Mouse (Mus musculus) spleen, adult 18-20 months (tissue): ENCODE results near the gene Snx11.
"Not testable (repeated sequence)": the region's sequence is repeated elsewhere in the genome, so short reads cannot be mapped to it uniquely, and the experiment has no call there.

Source experiments
- DNase-seq, 2 experiments: peaks; one replicate each; pipeline ENCODE4 v3.0.0; 2022; ENCODE audit warnings: mixed read lengths in 2 of 2

Snx11 gene

DNA sequence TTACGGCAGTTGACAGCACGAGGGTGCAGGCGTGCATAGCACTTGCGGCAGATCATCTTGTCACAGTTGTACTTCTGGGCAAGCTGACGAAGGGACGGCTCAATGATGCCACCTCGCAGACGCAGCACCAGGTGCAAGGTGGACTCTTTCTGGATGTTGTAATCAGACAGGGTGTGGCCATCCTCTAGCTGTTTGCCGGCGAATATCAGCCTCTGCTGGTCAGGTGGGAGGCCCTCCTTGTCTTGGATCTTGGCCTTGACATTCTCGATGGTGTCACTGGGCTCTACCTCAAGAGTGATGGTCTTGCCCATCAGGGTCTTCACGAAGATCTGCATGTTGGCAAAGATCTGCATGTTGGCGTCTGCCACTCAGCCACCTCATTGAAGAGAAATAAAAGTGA, 18.1 kb upstream of the Snx11 start:
- no peak for DNase-seq

DNA sequence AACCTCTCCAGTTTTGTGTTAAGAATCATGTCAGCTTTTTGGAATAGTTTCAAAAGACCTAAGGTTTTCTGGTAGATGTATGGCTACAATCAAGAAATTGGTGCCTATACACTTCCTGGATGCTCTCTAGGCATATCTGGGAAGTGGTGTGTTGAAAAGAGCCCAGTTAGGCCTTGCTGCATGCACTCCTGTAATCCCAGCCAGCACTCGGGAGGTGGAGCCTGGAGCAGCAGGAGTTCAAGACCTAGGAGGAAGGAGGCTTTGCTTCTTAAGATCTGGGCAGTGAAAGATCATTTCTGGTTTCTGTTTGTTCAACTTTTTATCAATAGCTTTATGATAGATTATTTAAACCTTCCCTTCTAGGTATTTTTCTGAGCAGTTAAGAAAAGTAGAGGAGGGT, 13.3 kb upstream of the Snx11 start:
- DNase-seq: no peak

DNA sequence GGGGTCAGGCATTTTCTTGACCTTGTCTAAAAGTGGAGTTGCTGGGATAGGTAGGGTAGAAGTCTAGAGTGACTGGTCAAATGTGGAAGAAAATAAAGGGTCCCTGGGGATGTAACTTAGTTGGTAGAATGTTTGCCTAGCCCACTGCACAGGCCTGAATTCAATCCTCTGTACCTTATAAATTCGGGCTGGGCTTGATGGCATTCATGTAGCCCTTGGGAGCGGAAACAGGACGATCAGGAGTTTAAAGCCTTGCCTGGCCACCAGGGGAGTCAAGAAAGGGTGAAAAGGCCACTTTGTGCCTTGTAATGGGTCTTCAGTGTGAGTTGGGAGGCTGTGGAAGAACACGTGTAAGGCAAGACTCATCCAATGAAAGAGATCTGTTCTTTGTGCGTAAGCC, 12.6 kb upstream of the Snx11 start:
- no peak for DNase-seq

DNA sequence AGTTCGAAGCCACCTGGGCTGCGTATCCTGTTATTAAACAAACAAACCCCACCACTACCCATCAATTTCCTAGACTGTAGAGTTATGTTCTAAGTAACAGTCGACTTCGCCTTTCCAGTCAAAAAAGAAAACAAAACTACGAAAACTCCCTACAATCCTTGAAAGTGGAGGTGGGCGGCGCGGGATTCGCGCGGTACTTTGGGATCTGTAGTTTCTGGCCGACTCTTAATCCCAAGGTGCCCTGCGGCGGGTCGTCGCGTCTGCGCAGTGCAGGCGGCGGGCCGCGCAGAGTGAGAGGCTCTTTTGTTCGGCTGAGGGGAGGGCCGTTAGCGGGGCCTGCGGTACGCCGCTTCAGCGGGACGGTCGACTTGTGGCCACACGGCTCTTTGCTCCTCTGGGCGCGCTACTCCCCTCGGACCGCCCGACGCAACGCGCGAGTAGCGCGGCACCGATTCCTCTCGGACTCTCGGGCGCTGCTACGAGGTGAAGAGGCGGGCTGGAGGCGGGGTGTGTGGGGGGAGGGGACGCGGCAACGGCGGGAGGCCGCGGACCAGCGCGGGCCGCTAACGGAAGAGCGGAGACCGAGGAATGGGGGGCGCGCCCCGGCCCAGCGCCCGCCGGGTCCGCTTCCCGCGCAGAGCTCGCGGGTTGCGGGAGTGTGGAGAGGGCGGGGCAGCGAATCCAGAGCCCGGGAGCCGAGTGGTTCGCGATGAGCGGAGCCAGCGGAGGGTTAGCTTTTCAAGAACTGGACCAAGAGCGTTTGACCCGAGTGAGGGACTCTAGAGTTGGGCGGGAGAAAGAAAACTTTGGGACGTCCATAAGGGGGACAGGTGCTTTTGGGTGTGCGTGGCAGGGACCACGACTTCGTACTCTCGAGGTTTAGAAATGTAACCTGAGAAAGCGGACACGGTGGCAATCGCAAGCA, 11.8 kb upstream of the Snx11 start, which contains the start of gene Cbx1:
Gene Cbx1 (plus strand): TSS at position 257 of the 925 bp plus-strand sequence.
- DNase-seq: peak; percentile 83 to 87

DNA sequence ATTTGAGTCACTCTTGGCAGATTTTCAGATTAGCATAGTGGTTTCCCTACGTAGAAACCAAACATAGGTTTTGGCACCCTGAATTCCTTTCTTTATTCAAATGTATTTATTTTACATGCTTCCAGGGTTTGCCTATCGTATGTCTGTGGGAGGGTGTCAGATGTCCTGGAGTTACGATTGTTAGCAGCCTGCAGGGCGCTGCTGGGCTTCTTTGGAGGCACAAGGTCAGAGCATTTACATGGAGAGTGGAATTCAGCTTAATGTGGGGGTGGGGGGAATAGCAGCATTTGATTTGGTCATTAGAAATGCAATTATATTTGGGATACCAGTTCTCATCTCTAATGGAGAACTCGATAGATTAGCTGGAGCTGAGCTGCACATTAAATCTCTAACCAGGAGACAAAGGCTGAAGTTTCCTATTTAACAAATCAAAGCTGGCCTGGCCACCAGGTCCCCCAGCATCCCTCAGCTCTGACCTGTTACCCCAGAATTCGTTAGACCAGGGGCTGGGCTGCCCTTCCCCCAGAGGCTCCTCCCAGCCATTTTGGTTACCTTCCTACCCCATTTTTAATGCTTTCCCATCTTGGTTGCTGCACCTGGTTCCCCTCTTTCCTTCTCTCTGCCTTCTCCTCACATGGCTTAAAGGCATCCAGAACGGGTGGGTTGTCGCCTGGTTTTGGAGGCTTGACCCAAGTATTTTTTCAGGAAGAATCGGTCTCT, 9.5 kb upstream of the Snx11 start:
- DNase-seq: no peak

DNA sequence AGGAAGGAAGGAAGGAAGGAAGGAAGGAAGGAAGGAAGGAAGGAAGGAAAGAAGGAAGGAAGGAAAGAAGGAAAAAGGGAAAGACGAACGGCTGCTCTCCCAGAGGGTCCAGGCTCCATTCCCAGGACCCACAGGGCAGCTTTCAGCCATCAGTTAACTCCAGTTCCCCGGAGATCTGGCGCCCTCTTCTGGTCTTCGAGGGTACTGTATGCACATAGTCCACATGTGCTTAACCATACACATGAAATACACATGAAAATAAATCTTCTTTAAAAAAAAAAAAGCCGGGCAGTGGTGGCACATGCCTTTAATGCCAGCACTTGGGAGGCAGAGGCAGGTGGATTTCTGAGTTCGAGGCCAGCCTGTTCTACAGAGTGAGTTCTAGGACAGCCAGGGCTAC, 7.5 kb upstream of the Snx11 start:
- peak; percentile 54 to 81 for DNase-seq

DNA sequence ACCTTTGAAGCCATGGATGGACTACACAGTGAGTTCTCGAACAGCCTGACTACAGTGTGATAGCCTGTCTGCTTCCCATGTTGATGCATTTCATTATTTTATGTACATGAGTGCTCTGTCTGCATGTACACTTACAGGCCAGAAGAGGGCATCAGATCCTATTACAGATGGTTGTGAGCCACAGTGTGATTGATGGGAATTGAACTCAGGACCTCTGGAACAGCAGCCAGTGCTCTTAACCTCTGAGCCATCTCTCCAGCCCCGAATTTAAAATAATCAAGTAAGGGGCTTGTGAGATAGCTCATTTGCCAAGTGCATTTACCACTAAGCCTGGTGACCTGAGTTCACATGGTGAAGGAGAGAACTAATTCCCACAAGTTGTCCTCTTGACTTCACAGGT, 4.1 kb upstream of the Snx11 start:
- no peak for DNase-seq

DNA sequence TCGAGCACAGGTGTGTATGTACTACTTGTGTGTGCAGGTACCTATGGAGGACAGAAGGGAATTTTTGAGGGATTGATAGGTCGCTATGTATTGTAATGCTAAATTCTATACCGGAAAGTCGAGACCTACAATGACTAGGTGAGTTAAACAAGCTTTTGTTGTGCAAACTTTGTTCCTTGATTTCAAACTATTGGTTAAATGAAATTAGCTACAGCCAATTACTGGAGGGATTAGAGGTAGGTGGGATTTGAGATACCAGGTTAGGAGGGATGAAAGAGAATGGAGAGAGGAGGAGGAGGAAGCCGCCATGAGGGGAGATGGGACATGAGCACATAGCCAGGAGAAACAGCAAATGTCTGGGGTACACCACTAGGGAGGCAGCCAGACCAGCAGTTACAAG, 2.9 kb upstream of the Snx11 start:
- DNase-seq: no peak

DNA sequence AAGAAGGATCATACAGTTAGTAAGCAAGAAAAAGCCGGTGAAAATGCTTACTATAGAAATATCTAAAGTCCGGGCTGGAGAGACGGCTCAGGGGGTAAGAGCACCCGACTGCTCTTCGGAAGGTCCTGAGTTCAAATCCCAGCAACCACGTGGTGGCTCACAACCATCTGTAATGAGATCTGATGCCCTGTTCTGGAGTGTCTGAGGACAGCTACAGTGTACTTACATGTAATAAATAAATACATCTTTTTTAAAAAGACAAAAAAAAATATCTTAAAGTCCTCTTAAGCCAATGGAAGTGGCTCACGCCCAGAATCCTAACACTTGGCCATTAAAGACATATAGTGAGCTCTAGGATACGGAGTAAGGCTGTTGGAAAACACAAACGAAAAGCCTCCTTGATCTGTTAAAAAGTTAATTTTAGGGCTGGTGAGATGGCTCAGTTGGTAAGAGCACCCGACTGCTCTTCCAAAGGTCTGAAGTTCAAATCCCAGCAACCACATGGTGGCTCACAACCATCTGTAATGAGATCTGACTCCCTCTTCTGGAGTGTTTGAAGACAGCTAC, 785 bp upstream of the Snx11 start:
- DNase-seq: not testable (repeated sequence)

DNA sequence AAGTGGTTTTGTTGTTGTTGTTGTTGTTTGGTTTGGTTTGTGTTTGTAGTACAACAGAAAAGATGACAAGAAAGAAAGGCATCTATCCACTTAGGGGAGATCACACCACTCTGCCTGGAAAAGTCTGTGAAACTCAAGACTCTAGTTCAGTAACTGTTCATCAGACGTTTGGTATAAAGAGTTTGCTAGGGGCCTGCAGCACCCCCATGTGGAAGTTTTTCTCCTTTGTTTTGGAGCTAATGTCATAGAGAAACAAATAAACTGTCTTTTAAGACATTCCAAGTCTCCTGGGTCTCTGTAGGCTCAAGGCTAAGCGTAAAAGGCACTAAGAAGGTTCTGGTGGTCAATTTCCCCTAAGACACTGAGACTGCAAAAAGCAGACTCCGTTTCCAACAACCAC, 1.3 kb downstream of the Snx11 start:
- DNase-seq: no peak

DNA sequence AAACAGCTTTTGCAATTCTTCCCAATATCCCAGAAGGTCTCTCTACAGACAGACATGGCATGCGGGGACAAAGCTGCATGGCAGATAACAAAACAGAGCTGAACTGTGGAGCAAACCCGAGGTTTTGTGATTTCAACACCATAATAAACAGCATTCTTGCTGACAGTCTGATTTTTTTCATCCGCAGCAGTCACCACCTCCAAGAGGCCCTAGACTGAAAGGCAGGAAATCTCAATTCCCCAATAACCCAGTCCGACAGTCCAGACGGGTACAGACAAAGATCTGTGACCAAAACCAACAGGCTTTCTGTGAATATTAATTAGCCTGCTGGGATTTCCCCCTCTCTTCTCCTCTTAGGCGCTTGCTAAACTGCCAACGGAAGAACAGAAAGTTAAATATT, 1.7 kb downstream of the Snx11 start:
- DNase-seq: no peak

DNA sequence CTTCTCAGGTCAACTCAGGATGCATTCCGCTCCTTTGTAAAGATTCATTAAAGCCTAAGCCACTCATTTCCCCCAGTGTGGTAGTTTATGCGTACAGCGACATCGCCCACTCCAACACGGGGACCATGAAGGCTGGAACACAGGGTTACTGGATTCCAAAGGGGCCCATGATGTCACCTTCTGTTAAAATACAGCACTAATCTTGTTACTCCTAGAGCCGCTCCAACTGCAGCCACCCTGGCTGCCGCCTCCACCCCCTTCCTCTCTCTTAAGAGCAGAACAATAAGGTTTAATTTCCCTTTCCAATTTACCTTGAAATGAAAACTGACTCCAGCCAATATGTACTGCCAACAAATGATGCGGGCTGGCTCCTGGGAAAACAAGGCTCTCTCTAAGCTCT, 2.3 kb downstream of the Snx11 start:
- no peak for DNase-seq

DNA sequence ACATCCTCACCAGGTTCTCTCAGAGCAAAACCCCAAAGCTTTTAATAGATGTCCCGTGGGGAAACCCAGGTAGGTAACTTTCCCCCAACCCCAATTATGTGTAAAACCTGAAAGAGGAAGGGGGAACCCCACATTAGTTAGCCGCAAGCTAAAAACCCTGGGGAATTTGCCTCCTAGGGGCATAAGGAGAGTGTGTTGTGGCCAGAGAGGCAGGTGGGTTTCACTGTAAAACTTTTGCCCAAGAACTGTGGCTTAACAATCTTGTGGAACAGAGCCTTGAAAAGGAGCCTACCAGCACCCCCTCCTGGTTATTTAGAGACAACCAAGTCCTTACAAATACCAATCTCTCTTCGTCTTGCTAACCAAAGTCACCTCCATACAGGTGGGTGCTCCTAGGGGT, 2.8 kb downstream of the Snx11 start:
- no peak for DNase-seq

DNA sequence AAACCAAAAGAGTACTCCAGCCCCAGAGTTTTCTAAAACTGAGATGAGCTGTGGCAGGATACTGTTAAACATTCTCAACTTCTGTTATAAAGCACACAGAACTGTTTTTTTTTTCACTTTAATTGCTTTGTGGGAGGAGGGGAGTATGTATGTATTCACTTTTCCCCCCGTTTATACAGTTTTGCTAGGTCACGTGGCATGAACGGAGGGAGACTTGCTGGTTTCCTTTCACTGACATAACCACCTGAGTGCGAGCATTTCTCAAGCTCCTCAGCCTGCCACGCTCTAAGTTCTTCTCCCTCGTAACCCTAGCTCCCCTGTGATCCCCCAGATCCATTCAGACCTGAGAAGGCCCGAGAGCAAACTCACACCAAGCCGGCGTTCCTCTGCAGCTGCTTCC, 4.9 kb downstream of the Snx11 start:
- no peak for DNase-seq

DNA sequence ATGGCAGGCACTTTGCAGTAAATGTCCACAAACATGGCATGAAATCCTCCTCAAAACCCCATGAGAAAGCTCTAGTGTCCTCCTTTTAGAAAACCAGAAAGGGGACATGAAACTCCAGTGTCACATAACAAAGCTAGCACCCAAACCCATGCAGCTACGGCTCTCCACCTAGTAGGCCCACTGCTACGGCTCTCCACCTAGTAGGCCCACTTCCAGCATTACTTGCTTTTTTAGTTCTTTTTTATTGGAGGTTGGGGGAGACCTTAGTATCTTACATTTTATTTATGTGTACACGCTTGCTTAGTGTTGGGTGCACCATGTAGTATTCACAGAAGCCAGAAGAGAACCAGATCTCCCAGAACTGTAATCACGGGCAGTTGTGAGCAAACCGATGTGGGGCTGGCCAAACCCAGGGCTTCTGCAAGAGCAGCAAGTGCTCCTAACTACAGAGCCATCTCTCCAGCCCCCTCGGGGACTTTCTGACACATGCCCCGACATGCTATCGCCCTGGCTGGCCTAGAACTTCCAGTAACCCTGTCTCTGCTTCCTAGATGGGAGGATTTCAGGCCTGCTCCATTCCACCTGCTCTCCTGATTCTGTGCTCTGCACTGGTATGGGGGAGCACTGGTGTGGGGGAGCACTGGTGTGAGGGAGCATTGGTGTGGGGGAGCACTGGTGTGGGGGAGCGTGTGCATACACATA, 5.9 kb downstream of the Snx11 start:
- no peak for DNase-seq

DNA sequence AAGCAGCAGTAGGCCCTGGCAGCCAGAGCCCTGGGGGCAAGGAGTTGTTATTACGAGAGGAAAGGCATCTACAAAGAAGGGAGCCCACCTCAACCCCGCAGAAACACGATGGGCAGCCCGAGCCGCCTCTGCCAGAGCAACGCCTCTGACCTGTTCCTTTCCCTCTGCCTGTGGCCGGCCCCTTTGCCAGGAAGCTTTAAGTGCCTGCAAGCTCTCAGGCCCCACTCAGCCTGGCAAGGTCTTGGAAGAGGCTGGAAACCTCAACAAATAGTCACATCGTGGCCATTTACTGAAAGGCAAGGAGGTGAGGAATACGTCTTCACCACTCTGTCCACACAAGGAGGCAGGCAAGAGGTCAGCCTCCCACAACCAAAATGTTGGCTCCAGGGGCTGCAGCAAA, 9.1 kb downstream of the Snx11 start:
- DNase-seq: no peak

DNA sequence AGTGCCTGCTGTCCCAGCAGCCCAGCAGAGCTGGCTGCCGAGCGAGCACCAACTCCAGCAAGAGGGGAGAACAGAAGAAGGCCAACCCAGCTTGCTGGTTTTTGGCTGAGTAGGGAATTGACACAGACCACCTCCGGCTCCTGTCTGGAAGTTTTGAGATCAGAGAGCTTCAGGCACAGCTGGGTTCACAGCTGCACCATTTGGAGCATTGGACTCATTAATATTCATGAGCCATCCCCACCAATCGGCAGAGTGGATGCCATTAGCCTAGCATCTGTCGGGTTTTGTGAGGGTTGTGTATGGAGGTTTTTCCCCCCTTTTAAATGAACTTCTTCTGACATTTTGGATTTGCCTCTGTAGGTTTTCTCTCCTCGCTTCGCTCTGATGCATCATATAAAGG, 10.3 kb downstream of the Snx11 start:
- DNase-seq: no peak

DNA sequence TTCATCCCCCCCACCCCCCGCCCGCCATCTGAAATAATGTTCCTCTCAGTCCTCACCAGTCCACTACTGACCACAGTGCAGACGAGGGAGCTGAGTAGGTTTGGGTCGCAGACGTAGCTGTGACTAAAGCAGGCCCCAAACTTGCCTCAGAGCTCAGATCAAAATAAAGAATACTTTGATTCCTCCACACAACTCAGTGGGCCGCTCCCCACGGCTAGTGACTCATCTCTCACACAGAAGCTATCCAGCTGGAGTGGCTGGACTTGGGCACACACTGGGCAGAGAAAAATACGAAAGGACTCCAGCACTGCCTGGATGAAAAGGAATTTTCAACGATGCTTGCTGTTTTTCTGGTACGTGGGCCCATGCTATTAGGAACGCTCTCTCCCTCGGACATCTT, 10.8 kb downstream of the Snx11 start:
- DNase-seq: no peak

DNA sequence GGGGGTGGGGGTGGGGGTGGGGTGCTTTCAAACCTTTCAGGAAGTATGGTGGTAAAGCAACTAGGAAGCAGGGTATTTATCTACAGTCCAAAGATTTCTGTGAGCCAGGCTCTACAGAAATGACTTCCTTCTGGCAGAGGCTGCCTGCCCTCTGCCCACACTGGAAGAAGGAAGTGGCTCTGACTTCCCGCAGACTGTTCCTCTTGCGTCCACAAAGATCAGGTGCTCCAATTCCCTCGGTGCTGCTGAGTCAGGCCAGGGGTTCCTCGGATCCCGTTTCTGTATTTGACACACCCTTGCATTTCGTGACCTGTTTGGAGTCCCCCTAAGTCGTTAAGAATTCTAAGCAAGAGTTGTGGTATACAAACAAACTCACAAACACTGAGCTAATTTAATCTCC, 11.7 kb downstream of the Snx11 start:
- DNase-seq: no peak

DNA sequence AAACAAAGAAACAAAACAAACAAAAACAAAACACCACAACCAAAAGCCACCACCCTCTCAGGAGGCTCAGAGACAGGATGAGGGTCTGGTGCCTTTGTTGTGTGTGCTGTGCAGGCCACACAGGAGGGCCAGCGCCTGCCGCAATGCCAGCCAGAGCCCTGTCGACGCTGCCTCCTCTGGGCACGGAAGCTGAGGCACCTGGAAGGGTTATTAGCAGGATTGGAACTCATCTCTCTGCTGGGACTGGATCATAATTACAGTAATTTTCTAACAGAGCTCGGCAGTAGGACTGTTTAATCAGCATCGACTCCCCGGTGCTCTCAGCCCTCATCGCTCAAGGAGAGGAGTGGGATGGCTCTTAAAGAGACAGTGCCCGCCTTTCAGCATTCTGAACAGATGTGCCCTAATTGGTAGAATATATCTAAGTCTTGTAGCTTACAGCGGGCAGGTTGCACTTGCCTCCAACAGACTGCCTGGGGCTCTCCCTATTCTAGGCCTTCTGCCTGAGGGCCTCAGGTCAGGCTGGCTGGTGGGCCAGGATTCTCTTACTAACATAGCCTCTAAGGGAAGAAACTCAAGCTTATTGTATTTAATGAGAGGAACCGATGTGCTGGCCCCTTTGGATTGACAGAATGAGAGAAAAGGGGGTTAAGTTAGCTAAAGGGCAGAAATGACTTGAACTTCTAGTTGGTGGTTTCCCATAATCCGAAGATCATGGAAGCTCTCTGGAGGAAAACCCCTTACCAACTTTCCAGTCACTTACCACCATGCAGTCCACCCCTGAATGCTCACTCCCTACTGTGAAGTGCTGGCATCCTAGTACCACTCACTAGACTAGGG, 12.6 kb downstream of the Snx11 start:
- no peak for DNase-seq

DNA sequence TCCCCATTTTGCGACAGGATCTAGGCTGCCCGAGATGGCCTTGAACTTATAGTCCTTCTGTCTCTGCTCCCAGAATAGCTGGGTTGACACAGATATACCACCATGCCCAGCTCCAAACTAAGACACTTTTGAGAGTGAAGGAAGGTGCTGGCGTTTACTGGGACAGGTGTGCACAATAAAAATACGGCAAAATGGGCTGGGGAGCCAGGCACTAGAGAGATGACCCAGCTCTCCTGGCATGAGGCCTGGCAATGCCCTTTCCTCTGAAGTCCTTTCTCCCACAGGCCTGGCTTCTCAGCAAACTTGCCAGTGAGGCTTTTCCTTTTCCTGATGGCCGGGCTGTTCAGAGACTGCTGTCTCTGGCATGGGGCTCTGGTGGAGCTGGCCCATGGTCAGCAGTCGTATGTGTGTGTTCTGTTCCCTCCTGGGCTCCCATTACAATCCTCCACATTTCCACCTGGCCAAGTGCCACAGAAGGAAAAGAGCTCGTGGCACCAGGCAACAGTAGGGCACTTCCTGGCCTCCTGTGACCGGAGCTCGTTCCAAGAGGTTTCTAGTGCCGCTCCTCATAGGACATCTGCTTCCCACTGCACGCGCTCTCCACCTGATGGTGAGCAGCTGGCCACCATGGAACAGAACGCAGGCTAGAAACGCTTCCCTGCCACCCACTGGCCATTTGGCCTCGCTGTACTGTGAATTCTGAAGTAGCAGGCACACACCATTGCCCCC, 14.5 kb downstream of the Snx11 start:
- DNase-seq: no peak

DNA sequence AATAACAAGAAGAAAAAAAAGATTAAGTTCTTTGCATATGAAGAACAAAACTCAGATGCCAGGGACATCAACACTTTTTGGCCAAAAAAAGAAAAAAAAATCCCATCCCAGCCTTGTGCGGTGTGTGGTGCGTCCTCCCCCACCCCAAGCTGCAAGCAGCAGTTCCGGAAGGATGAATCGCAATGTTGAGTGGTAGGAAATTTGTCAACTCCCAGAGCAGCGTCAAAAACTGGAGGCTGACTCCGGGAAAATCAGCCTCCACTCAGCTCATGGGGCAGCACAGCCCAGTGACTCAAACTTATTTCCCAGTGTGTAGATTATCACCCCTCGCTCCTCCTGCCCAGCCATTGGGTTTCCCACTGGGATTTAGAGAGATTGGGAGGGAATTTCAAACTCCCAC, 15.4 kb downstream of the Snx11 start:
- no peak for DNase-seq
